Mouse (Mus musculus): ENCODE data around the gene Slc33a1. TPM values are rescaled to one million over a fixed set of nuclear protein-coding genes. Genes with fewer than 3 reads are reported as not detected.

Gene Slc33a1
- polyA plus RNA-seq, 1 experiment from 2014 or later = 12.5 TPM

GRCm38 (mm10) chr3:63900021-63900571, 64.5 kb downstream of the Slc33a1 start:
- WGBS (ENCODE audit: insufficient replicate concordance) = 9% methylated on average over 12 of the region's 12 CpGs
- no peak for ATAC-seq (ENCODE audit: low read depth)
- Histone ChIP-seq H3K4me1 (ENCODE audit: control insufficient read depth, low read depth, low read length) (no peaks in the 10 kb centered on the region), H3K27ac (ENCODE audit: low read length) (no peak overlapping the region), H3K27me3 (ENCODE audit: control insufficient read depth, insufficient read depth, low read depth, low read length) (peaks cover 25% of the 10 kb centered on the region), H3K4me2 (ENCODE audit: low read depth, low read length) (peak overlapping the region; percentile 80), H3K9me3 (replicated peaks; ENCODE audit: control insufficient read depth, low read length) (no peaks in the 10 kb centered on the region), H3K36me3 (ENCODE audit: control insufficient read depth, insufficient read depth) (no peaks in the 10 kb centered on the region), H3K4me3 (ENCODE audit: low read depth, low read length) (no peak overlapping the region), H3K9ac (ENCODE audit: low read depth, low read length) (no peak overlapping the region)

- no peaks in the 10 kb centered on the region for H3K36me3 ChIP-seq (ENCODE audit: control insufficient read depth, insufficient read depth)
- H3K9me3 ChIP-seq (replicated peaks; ENCODE audit: control insufficient read depth, low read length) = no peaks in the 10 kb centered on the region
- ATAC-seq (ENCODE audit: low read depth) = no peak
- no peak within 1 kb of the TSS for H3K27ac ChIP-seq (ENCODE audit: low read length)
- WGBS (ENCODE audit: insufficient replicate concordance) = 0% methylated on average over 12 of the region's 12 CpGs
- no peak within 1 kb of the TSS; the same call in 1 of the 2 replicates for H3K9ac ChIP-seq (ENCODE audit: low read depth, low read length)
- peak within 1 kb of the TSS; percentile 54 for H3K4me3 ChIP-seq (ENCODE audit: low read depth, low read length)
- H3K4me2 ChIP-seq (ENCODE audit: low read depth, low read length) = peak within 1 kb of the TSS; percentile 80
- H3K27me3 ChIP-seq (ENCODE audit: control insufficient read depth, insufficient read depth, low read depth, low read length) = peaks cover 25% of the 10 kb centered on the region
- H3K4me1 ChIP-seq (ENCODE audit: control insufficient read depth, low read depth, low read length) = no peaks in the 10 kb centered on the region
These were observed 65.3 kb downstream of the Slc33a1 start, which contains the start of gene Plch1 for GRCm38 (mm10) chr3:63899309-63899695. TSS of gene Plch1 (minus strand) at chr3:63899472.

- WGBS (ENCODE audit: insufficient replicate concordance) = under 1% methylated on average over 40 of the region's 41 CpGs
- Histone ChIP-seq H3K27ac (ENCODE audit: low read length) (no peak overlapping the region), H3K36me3 (ENCODE audit: control insufficient read depth, insufficient read depth) (no peaks in the 10 kb centered on the region), H3K9ac (ENCODE audit: low read depth, low read length) (no peak overlapping the region; the same call in 1 of the 2 replicates), H3K27me3 (ENCODE audit: control insufficient read depth, insufficient read depth, low read depth, low read length) (peaks cover 25% of the 10 kb centered on the region), H3K4me3 (ENCODE audit: low read depth, low read length) (peak overlapping the region; percentile 54), H3K4me1 (ENCODE audit: control insufficient read depth, low read depth, low read length) (no peaks in the 10 kb centered on the region), H3K4me2 (ENCODE audit: low read depth, low read length) (peak overlapping the region; percentile 80), H3K9me3 (replicated peaks; ENCODE audit: control insufficient read depth, low read length) (no peaks in the 10 kb centered on the region)
- peak; percentile 48; the same call in 1 of the 2 replicates for ATAC-seq (ENCODE audit: low read depth)
These were observed 65.8 kb downstream of the Slc33a1 start for GRCm38 (mm10) chr3:63898581-63899308.

- Histone ChIP-seq H3K36me3 (ENCODE audit: control insufficient read depth, insufficient read depth) (no peaks in the 10 kb centered on the region), H3K9me3 (replicated peaks; ENCODE audit: control insufficient read depth, low read length) (no peaks in the 10 kb centered on the region), H3K27me3 (ENCODE audit: control insufficient read depth, insufficient read depth, low read depth, low read length) (peaks cover 25% of the 10 kb centered on the region), H3K4me3 (ENCODE audit: low read depth, low read length) (no peak overlapping the region), H3K9ac (ENCODE audit: low read depth, low read length) (no peak overlapping the region), H3K27ac (ENCODE audit: low read length) (no peak overlapping the region), H3K4me1 (ENCODE audit: control insufficient read depth, low read depth, low read length) (no peaks in the 10 kb centered on the region), H3K4me2 (ENCODE audit: low read depth, low read length) (no peak overlapping the region)
- ATAC-seq (ENCODE audit: low read depth) = no peak
- WGBS (ENCODE audit: insufficient replicate concordance) = 21% methylated on average over 1 of the region's 1 CpGs
These were observed 67.4 kb downstream of the Slc33a1 start for GRCm38 (mm10) chr3:63897177-63897576.

- no peak for ATAC-seq (ENCODE audit: low read depth)
- H3K4me2 ChIP-seq (ENCODE audit: low read depth, low read length) = no peak overlapping the region
- WGBS (ENCODE audit: insufficient replicate concordance) = 66% methylated on average over 4 of the region's 4 CpGs
- no peaks in the 10 kb centered on the region for H3K4me1 ChIP-seq (ENCODE audit: control insufficient read depth, low read depth, low read length)
- no peak overlapping the region for H3K9ac ChIP-seq (ENCODE audit: low read depth, low read length)
- no peak overlapping the region for H3K27ac ChIP-seq (ENCODE audit: low read length)
- no peaks in the 10 kb centered on the region for H3K36me3 ChIP-seq (ENCODE audit: control insufficient read depth, insufficient read depth)
- no peaks in the 10 kb centered on the region for H3K9me3 ChIP-seq (replicated peaks; ENCODE audit: control insufficient read depth, low read length)
- peaks cover 25% of the 10 kb centered on the region for H3K27me3 ChIP-seq (ENCODE audit: control insufficient read depth, insufficient read depth, low read depth, low read length)
- H3K4me3 ChIP-seq (ENCODE audit: low read depth, low read length) = no peak overlapping the region
These were observed 68.3 kb downstream of the Slc33a1 start for GRCm38 (mm10) chr3:63896303-63896702.

GRCm38 (mm10) chr3:63895786-63896185, 68.8 kb downstream of the Slc33a1 start:
- H3K27me3 ChIP-seq (ENCODE audit: control insufficient read depth, insufficient read depth, low read depth, low read length) = peaks cover 25% of the 10 kb centered on the region
- ATAC-seq (ENCODE audit: low read depth) = no peak
- H3K9ac ChIP-seq (ENCODE audit: low read depth, low read length) = no peak overlapping the region
- H3K27ac ChIP-seq (ENCODE audit: low read length) = no peak overlapping the region
- no peak overlapping the region for H3K4me2 ChIP-seq (ENCODE audit: low read depth, low read length)
- H3K4me1 ChIP-seq (ENCODE audit: control insufficient read depth, low read depth, low read length) = no peaks in the 10 kb centered on the region
- H3K36me3 ChIP-seq (ENCODE audit: control insufficient read depth, insufficient read depth) = no peaks in the 10 kb centered on the region
- 35% methylated on average over 2 of the region's 2 CpGs for WGBS (ENCODE audit: insufficient replicate concordance)
- no peaks in the 10 kb centered on the region for H3K9me3 ChIP-seq (replicated peaks; ENCODE audit: control insufficient read depth, low read length)
- no peak overlapping the region for H3K4me3 ChIP-seq (ENCODE audit: low read depth, low read length)

- Histone ChIP-seq H3K36me3 (ENCODE audit: control insufficient read depth, insufficient read depth) (no peaks in the 10 kb centered on the region), H3K4me1 (ENCODE audit: control insufficient read depth, low read depth, low read length) (no peaks in the 10 kb centered on the region), H3K27ac (ENCODE audit: low read length) (no peak overlapping the region), H3K4me2 (ENCODE audit: low read depth, low read length) (no peak overlapping the region), H3K9ac (ENCODE audit: low read depth, low read length) (no peak overlapping the region), H3K27me3 (ENCODE audit: control insufficient read depth, insufficient read depth, low read depth, low read length) (peaks cover 7% of the 10 kb centered on the region), H3K4me3 (ENCODE audit: low read depth, low read length) (no peak overlapping the region), H3K9me3 (replicated peaks; ENCODE audit: control insufficient read depth, low read length) (no peaks in the 10 kb centered on the region)
- ATAC-seq (ENCODE audit: low read depth) = no peak
- WGBS (ENCODE audit: insufficient replicate concordance) = 10% methylated on average over 7 of the region's 7 CpGs
These were observed 70.9 kb downstream of the Slc33a1 start for GRCm38 (mm10) chr3:63893677-63894076.

- H3K9me3 ChIP-seq (replicated peaks; ENCODE audit: control insufficient read depth, low read length) = no peaks in the 10 kb centered on the region
- no peaks in the 10 kb centered on the region for H3K36me3 ChIP-seq (ENCODE audit: control insufficient read depth, insufficient read depth)
- no peak overlapping the region for H3K4me3 ChIP-seq (ENCODE audit: low read depth, low read length)
- H3K4me2 ChIP-seq (ENCODE audit: low read depth, low read length) = no peak overlapping the region
- ATAC-seq (ENCODE audit: low read depth) = no peak
- H3K27ac ChIP-seq (ENCODE audit: low read length) = no peak overlapping the region
- no peaks in the 10 kb centered on the region for H3K4me1 ChIP-seq (ENCODE audit: control insufficient read depth, low read depth, low read length)
- H3K9ac ChIP-seq (ENCODE audit: low read depth, low read length) = no peak overlapping the region
- no peaks in the 10 kb centered on the region for H3K27me3 ChIP-seq (ENCODE audit: control insufficient read depth, insufficient read depth, low read depth, low read length)
- WGBS (ENCODE audit: insufficient replicate concordance) = 40% methylated on average over 3 of the region's 3 CpGs
These were observed 72.4 kb downstream of the Slc33a1 start for GRCm38 (mm10) chr3:63892154-63892553.
